Mouse (Mus musculus): ENCODE measurements around the gene Snx5. TPM values are rescaled to one million over a fixed set of nuclear protein-coding genes. Genes with fewer than 3 reads are reported as not detected.

Snx5 gene
- polyA plus RNA-seq, 1 experiment from 2014 or later: 116 TPM

- Histone ChIP-seq H3K4me3 (no peak overlapping the region), H3K4me1 (no peaks in the 10 kb centered on the region), H3K36me3 (no peaks in the 10 kb centered on the region), H3K9ac (no peak overlapping the region), H3K9me3 (no peaks in the 10 kb centered on the region), H3K27me3 (no peaks in the 10 kb centered on the region), H3K27ac (no peak overlapping the region), H3K4me2 (no peak overlapping the region)
- no peak for ATAC-seq (ENCODE audit: borderline replicate concordance, extremely low read depth, low FRiP score, low TSS enrichment)
- 76% methylated on average over 6 of the region's 6 CpGs for WGBS
Measured at GRCm38 (mm10) chr2:144238341-144238740, 32.4 kb downstream of the Snx5 start.

GRCm38 (mm10) chr2:144236791-144237584 is 33.7 kb downstream of the Snx5 start:
- WGBS: 52% methylated on average over 9 of the region's 9 CpGs
- no peak for ATAC-seq (ENCODE audit: borderline replicate concordance, extremely low read depth, low FRiP score, low TSS enrichment)
- no peak overlapping the region for H3K27ac ChIP-seq

GRCm38 (mm10) chr2:144235776-144236175 is 34.9 kb downstream of the Snx5 start:
- H3K27me3 ChIP-seq: no peaks in the 10 kb centered on the region
- WGBS: 40% methylated on average over 3 of the region's 3 CpGs
- no peak overlapping the region for H3K4me2 ChIP-seq
- no peak overlapping the region for H3K27ac ChIP-seq
- H3K9ac ChIP-seq: no peak overlapping the region
- no peak overlapping the region for H3K4me3 ChIP-seq
- no peaks in the 10 kb centered on the region for H3K4me1 ChIP-seq
- no peaks in the 10 kb centered on the region for H3K9me3 ChIP-seq
- no peaks in the 10 kb centered on the region for H3K36me3 ChIP-seq
- no peak for ATAC-seq (ENCODE audit: borderline replicate concordance, extremely low read depth, low FRiP score, low TSS enrichment)

More at GRCm38 (mm10) chr2:144236791-144237584, 33.7 kb downstream of the Snx5 start:
- Histone ChIP-seq H3K36me3 (no peaks in the 10 kb centered on the region), H3K4me3 (no peak overlapping the region), H3K4me1 (no peaks in the 10 kb centered on the region), H3K9me3 (no peaks in the 10 kb centered on the region), H3K4me2 (no peak overlapping the region), H3K9ac (no peak overlapping the region), H3K27me3 (no peaks in the 10 kb centered on the region)

GRCm38 (mm10) chr2:144233534-144233933 is 37.2 kb downstream of the Snx5 start:
- 60% methylated on average over 3 of the region's 3 CpGs for WGBS
- H3K27me3 ChIP-seq: no peaks in the 10 kb centered on the region
- no peaks in the 10 kb centered on the region for H3K36me3 ChIP-seq
- no peaks in the 10 kb centered on the region for H3K9me3 ChIP-seq
- no peak for ATAC-seq (ENCODE audit: borderline replicate concordance, extremely low read depth, low FRiP score, low TSS enrichment)
- no peak overlapping the region for H3K27ac ChIP-seq
- H3K4me3 ChIP-seq: no peak overlapping the region
- H3K9ac ChIP-seq: no peak overlapping the region
- no peaks in the 10 kb centered on the region for H3K4me1 ChIP-seq
- H3K4me2 ChIP-seq: no peak overlapping the region

GRCm38 (mm10) chr2:144231115-144231514 is 39.6 kb downstream of the Snx5 start:
- no peak for ATAC-seq (ENCODE audit: borderline replicate concordance, extremely low read depth, low FRiP score, low TSS enrichment)

GRCm38 (mm10) chr2:144230498-144230897 is 40.2 kb downstream of the Snx5 start:
- no peak overlapping the region for H3K27ac ChIP-seq
- no peaks in the 10 kb centered on the region for H3K27me3 ChIP-seq
- H3K4me3 ChIP-seq: no peak overlapping the region
- ATAC-seq (ENCODE audit: borderline replicate concordance, extremely low read depth, low FRiP score, low TSS enrichment): no peak
- no peaks in the 10 kb centered on the region for H3K9me3 ChIP-seq
- H3K36me3 ChIP-seq: no peaks in the 10 kb centered on the region
- no peaks in the 10 kb centered on the region for H3K4me1 ChIP-seq
- H3K4me2 ChIP-seq: no peak overlapping the region
- no peak overlapping the region for H3K9ac ChIP-seq
- 13% methylated on average over 7 of the region's 7 CpGs for WGBS

More at GRCm38 (mm10) chr2:144231115-144231514, 39.6 kb downstream of the Snx5 start:
- H3K9ac ChIP-seq: no peak overlapping the region
- no peaks in the 10 kb centered on the region for H3K36me3 ChIP-seq
- H3K9me3 ChIP-seq: no peaks in the 10 kb centered on the region
- no peak overlapping the region for H3K4me3 ChIP-seq
- no peaks in the 10 kb centered on the region for H3K27me3 ChIP-seq
- no peaks in the 10 kb centered on the region for H3K4me1 ChIP-seq
- WGBS: 57% methylated on average over 5 of the region's 5 CpGs
- H3K27ac ChIP-seq: no peak overlapping the region
- no peak overlapping the region for H3K4me2 ChIP-seq

- ATAC-seq (ENCODE audit: borderline replicate concordance, extremely low read depth, low FRiP score, low TSS enrichment): no peak
- Histone ChIP-seq H3K9ac (no peak overlapping the region), H3K27me3 (no peaks in the 10 kb centered on the region), H3K36me3 (no peaks in the 10 kb centered on the region), H3K27ac (no peak overlapping the region), H3K4me3 (no peak overlapping the region), H3K4me1 (no peaks in the 10 kb centered on the region), H3K9me3 (no peaks in the 10 kb centered on the region), H3K4me2 (no peak overlapping the region)
- 84% methylated on average over 14 of the region's 14 CpGs for WGBS
Measured at GRCm38 (mm10) chr2:144229647-144230046, 41.1 kb downstream of the Snx5 start.

GRCm38 (mm10) chr2:144228521-144229346 is 42.0 kb downstream of the Snx5 start:
- no peak for ATAC-seq (ENCODE audit: borderline replicate concordance, extremely low read depth, low FRiP score, low TSS enrichment)
- H3K9ac ChIP-seq: no peak overlapping the region
- H3K9me3 ChIP-seq: no peaks in the 10 kb centered on the region
- H3K4me2 ChIP-seq: no peak overlapping the region
- H3K27ac ChIP-seq: no peak overlapping the region
- no peaks in the 10 kb centered on the region for H3K27me3 ChIP-seq
- 68% methylated on average over 12 of the region's 12 CpGs for WGBS
- no peaks in the 10 kb centered on the region for H3K36me3 ChIP-seq
- no peak overlapping the region for H3K4me3 ChIP-seq
- H3K4me1 ChIP-seq: no peaks in the 10 kb centered on the region

GRCm38 (mm10) chr2:144226906-144227586 is 43.7 kb downstream of the Snx5 start:
- no peak overlapping the region for H3K9ac ChIP-seq
- H3K9me3 ChIP-seq: no peaks in the 10 kb centered on the region
- H3K4me1 ChIP-seq: no peaks in the 10 kb centered on the region
- 83% methylated on average over 12 of the region's 12 CpGs for WGBS
- peak; percentile 17; the same call in 1 of the 2 replicates for ATAC-seq (ENCODE audit: borderline replicate concordance, extremely low read depth, low FRiP score, low TSS enrichment)
- no peak overlapping the region for H3K27ac ChIP-seq
- H3K4me2 ChIP-seq: no peak overlapping the region
- H3K4me3 ChIP-seq: no peak overlapping the region
- H3K27me3 ChIP-seq: no peaks in the 10 kb centered on the region
- H3K36me3 ChIP-seq: no peaks in the 10 kb centered on the region

- no peaks in the 10 kb centered on the region for H3K36me3 ChIP-seq
- no peaks in the 10 kb centered on the region for H3K4me1 ChIP-seq
- no peak overlapping the region for H3K9ac ChIP-seq
- H3K27me3 ChIP-seq: no peaks in the 10 kb centered on the region
- H3K4me3 ChIP-seq: no peak overlapping the region
- no peak overlapping the region for H3K4me2 ChIP-seq
- H3K9me3 ChIP-seq: no peaks in the 10 kb centered on the region
- H3K27ac ChIP-seq: no peak overlapping the region
- WGBS: 58% methylated on average over 12 of the region's 12 CpGs
- no peak for ATAC-seq (ENCODE audit: borderline replicate concordance, extremely low read depth, low FRiP score, low TSS enrichment)
Measured at GRCm38 (mm10) chr2:144224351-144224750, 46.4 kb downstream of the Snx5 start.

GRCm38 (mm10) chr2:144215601-144216000 is 55.1 kb downstream of the Snx5 start:
- ATAC-seq (ENCODE audit: borderline replicate concordance, extremely low read depth, low FRiP score, low TSS enrichment): no peak
- Histone ChIP-seq H3K9me3 (no peaks in the 10 kb centered on the region), H3K27ac (no peak overlapping the region), H3K27me3 (no peaks in the 10 kb centered on the region), H3K4me3 (no peak overlapping the region), H3K4me1 (0 out of 2 replicates have a peak, but pooled peaks cover 4% of the 10 kb centered on the region), H3K4me2 (no peak overlapping the region), H3K9ac (no peak overlapping the region), H3K36me3 (no peaks in the 10 kb centered on the region)
- WGBS: 52% methylated on average over 9 of the region's 9 CpGs
